Mouse (Mus musculus) embryo, embryonic 10 days (tissue): ENCODE results near the gene Serpina7.

Experiments used
- DNase-seq: peaks from one replicate; pipeline ENCODE4 v3.0.0-alpha.2; 2015; ENCODE audit warnings: low spot score

Gene Serpina7

DNA sequence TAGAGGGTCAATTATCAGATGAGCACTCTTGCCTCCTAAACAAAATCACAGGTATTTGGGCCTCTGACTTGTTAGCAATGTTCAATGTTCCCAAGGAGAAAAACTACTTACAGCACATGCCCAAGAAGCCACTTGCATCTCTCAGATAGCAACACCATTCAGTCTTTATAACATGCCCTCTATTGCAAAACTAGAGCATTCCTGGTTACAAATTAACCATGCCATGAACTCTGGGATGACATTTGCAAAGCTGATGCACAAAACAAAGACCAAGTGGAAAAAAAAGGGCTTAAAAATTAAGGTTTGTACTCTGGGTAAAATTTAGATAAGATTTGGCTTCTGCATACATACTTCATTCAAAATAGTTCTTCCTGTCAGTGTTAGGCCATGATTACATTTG is at the start of gene Serpina7:
Gene Serpina7, minus strand, starts transcription at position 160 of the 400 bp plus-strand sequence.
- no peak for DNase-seq

DNA sequence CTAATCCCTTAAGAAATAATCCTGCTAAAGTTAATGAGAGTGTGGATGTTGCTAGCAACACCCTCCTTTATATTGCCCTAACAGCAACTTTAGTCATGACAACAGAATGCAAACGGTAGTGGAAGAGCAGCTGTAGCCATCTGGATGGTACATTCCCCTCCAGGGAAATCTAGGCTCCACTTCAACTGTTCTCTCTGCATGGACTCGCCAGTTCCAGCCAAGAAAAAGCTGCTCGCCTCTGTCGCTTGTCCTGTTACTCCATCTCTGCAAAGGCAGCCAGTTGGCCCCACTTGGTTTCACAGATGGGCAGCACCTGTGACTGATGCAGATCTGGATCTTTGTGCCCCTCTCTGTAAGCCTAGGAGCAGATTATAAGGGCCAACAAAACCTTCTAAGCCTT is 49.0 kb upstream of the Serpina7 start:
- DNase-seq = no peak

DNA sequence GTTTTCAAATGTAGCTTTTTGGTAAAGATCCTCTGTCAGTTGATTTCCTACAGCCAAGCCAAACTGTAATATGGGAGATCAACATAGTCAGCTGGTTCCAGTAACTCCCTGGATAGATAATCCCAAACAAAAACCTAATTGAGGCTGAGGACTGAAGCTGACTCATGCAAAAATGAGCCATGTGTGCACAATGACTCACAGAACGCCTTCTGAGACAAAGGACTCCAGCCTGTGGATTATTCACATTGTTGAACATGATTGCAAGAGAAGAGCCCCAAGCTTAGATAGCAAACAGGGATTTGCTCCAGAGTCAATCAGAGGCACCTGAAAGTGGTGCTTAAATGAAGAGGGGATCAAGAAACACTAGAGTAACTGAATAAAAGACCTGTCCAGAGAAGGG is 12.2 kb upstream of the Serpina7 start:
- no peak for DNase-seq

GRCm38 (mm10) chrX:139085943-139086342 is 907 bp upstream of the Serpina7 start, which contains the start of gene 4930513O06Rik:
TSS of gene 4930513O06Rik (plus strand) at chrX:139086243.
- no peak for DNase-seq

- DNase-seq = no peak
Measured at GRCm38 (mm10) chrX:139078493-139078892, 6.5 kb downstream of the Serpina7 start.

- no peak for DNase-seq
Measured at GRCm38 (mm10) chrX:139064078-139064477, 21.0 kb downstream of the Serpina7 start.

DNA sequence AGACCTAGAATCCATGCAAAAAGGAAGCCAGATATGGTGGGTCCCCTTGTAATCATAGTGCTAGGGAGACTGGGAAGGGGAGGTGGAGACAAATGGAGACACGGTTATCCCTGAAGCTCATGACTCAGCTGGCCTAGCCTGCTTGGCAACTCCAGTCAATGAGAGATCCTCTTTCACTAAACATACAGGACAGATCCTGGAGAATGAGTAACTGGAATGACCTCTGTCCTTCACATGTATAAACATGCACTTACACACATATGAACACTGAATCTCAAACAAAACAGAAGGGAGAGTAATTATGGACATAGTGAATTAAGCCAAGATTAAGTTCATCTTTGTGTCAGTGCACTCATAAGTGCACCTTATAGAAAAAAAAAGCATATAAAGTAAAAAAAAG is 31.9 kb downstream of the Serpina7 start:
- DNase-seq = no peak

- no peak for DNase-seq
Measured at GRCm38 (mm10) chrX:139051976-139052375, 33.1 kb downstream of the Serpina7 start.

GRCm38 (mm10) chrX:139041148-139041547 is 43.9 kb downstream of the Serpina7 start:
- DNase-seq = no peak

DNA sequence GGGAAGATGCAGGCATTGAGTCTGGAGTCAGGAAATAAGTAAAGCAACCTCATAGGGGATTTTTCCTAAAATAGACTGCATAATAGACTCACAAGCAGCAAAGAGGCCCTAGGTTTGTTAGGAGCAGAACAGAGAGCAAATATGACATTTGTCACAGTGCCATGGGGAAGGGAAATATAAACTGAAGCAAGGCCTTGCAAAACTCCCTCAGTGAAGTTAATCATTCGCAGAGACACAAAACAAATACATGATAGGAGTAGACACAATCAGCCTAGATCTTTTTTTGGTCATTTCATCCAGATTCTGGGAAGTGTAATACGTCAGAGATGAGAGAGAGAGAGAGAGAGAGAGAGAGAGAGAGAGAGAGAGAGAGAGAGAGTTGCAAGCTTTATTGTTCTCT is 45.7 kb downstream of the Serpina7 start:
- no peak for DNase-seq

- DNase-seq = no peak
Measured at GRCm38 (mm10) chrX:139037666-139038065, 47.4 kb downstream of the Serpina7 start.
